Mouse (Mus musculus): Measurements from ENCODE around the gene Jak2. TPM values are rescaled to one million over a fixed set of nuclear protein-coding genes. Genes with fewer than 3 reads are reported as not detected.

Gene Jak2
- total and polyA plus RNA-seq, 3 experiments = 26.4 to 78.6 (median 30.2) TPM

- TF ChIP-seq RAD21 (IDR thresholded peaks at IDR 0.05; ENCODE audit: low read depth, low read length) (no peak), POLR2A (IDR thresholded peaks at IDR 0.05; ENCODE audit: control insufficient read depth in 1 of 2, insufficient read depth in 1 of 2, low read depth in 1 of 2, low read length in 2 of 2, poor library complexity in 1 of 2) (peak; percentile 60 to 93; a peak in 2 of 4 replicates), CTCF (IDR thresholded peaks at IDR 0.05 in 2 of 3, conservative IDR thresholded peaks at IDR 0.05 in 1 of 3; ENCODE audit: control insufficient read depth in 1 of 3, insufficient read depth in 1 of 3, low read depth in 2 of 3, low read length in 3 of 3, poor library complexity in 1 of 3, severe bottlenecking in 1 of 3) (no peak), RCOR1 (IDR thresholded peaks at IDR 0.05; ENCODE audit: low read depth, low read length) (peak; percentile 53), MYB (IDR thresholded peaks at IDR 0.05; ENCODE audit: low read depth, low read length) (no peak)
Measured at GRCm38 (mm10) chr19:29325053-29325851, 73.6 kb downstream of the Jak2 start, which contains the start of gene Insl6 (continued).

GRCm38 (mm10) chr19:29325852-29326180 is 74.2 kb downstream of the Jak2 start:
- H3K27me3 ChIP-seq (ENCODE audit: control insufficient read depth in 1 of 2, insufficient read depth in 2 of 2, low read length in 2 of 2) = peaks cover 3 to 9% of the 10 kb centered on the region in 2 experiments; a peak in 2 of 4 replicates
- no peaks in the 10 kb centered on the region for H3K79me2 ChIP-seq (ENCODE audit: control insufficient read depth, insufficient read depth, low read length, poor library complexity)
- H3K4me3 ChIP-seq (ENCODE audit: control insufficient read depth in 1 of 2, insufficient read depth in 1 of 2, low read depth in 2 of 2, low read length in 2 of 2) = peak overlapping the region; percentile 59 to 61
- peak overlapping the region; percentile 67 for H3K9ac ChIP-seq (ENCODE audit: control insufficient read depth, low read depth, low read length, poor library complexity, severe bottlenecking)
- H3K36me3 ChIP-seq (ENCODE audit: control insufficient read depth in 1 of 2, insufficient read depth in 2 of 2, low read length in 2 of 2) = peaks cover 0 to 5% of the 10 kb centered on the region in 2 experiments; a peak in 1 of 4 replicates
- H3K9me3 ChIP-seq (replicated peaks; ENCODE audit: insufficient read depth, low read length) = no peaks in the 10 kb centered on the region
- peak; percentile 83 for DNase-seq (ENCODE audit: low read depth, low spot score)
- TF ChIP-seq MAX (IDR thresholded peaks at IDR 0.05; ENCODE audit: low read length) (peak; percentile 76; the same call in 1 of the 2 replicates), MXI1 (IDR thresholded peaks at IDR 0.05; ENCODE audit: low read depth, low read length) (peak; percentile 54; the same call in 1 of the 2 replicates), ETS1 (IDR thresholded peaks at IDR 0.05; ENCODE audit: low read depth, low read length) (0 out of 2 replicates have a peak, but pooled peaks have one; percentile 11), MYC (IDR thresholded peaks at IDR 0.05; ENCODE audit: low read depth, low read length) (peak; percentile 22; the same call in 1 of the 2 replicates), MAZ (IDR thresholded peaks at IDR 0.05; ENCODE audit: low read depth, low read length) (no peak)
- H3K27ac ChIP-seq (ENCODE audit: control insufficient read depth, low read depth, low read length) = peak overlapping the region; percentile 16
- H3K4me1 ChIP-seq (ENCODE audit: control insufficient read depth in 1 of 2, insufficient read depth in 2 of 2, low read length in 2 of 2) = peaks cover 6 to 12% of the 10 kb centered on the region in 2 experiments

GRCm38 (mm10) chr19:29326396-29326795 is 74.8 kb downstream of the Jak2 start:
- Histone ChIP-seq H3K27ac (ENCODE audit: control insufficient read depth, low read depth, low read length) (no peak overlapping the region), H3K36me3 (ENCODE audit: control insufficient read depth in 1 of 2, insufficient read depth in 2 of 2, low read length in 2 of 2) (peaks cover 0 to 5% of the 10 kb centered on the region in 2 experiments; a peak in 1 of 4 replicates)
- TF ChIP-seq MEF2A (IDR thresholded peaks at IDR 0.05; ENCODE audit: extremely low read depth, insufficient replicate concordance, low read depth, low read length, poor library complexity, severe bottlenecking) = no peak
- peak; percentile 36; the same call in 1 of the 2 replicates for TF ChIP-seq SIN3A (IDR thresholded peaks at IDR 0.05; ENCODE audit: low read length)

More at GRCm38 (mm10) chr19:29326396-29326795, 74.8 kb downstream of the Jak2 start:
- Histone ChIP-seq H3K79me2 (ENCODE audit: control insufficient read depth, insufficient read depth, low read length, poor library complexity) (no peaks in the 10 kb centered on the region), H3K9me3 (replicated peaks; ENCODE audit: insufficient read depth, low read length) (no peaks in the 10 kb centered on the region), H3K9ac (ENCODE audit: control insufficient read depth, low read depth, low read length, poor library complexity, severe bottlenecking) (no peak overlapping the region), H3K27me3 (ENCODE audit: control insufficient read depth in 1 of 2, insufficient read depth in 2 of 2, low read length in 2 of 2) (peaks cover 7 to 9% of the 10 kb centered on the region in 2 experiments), H3K4me1 (ENCODE audit: control insufficient read depth in 1 of 2, insufficient read depth in 2 of 2, low read length in 2 of 2) (peaks cover 6 to 12% of the 10 kb centered on the region in 2 experiments), H3K4me3 (ENCODE audit: control insufficient read depth in 1 of 2, insufficient read depth in 1 of 2, low read depth in 2 of 2, low read length in 2 of 2) (peak overlapping the region; percentile 9 to 61; a peak in 2 of 4 replicates)
- peak; percentile 60 for DNase-seq (ENCODE audit: low read depth, low spot score)

Measured in MEL (cell line).